Mouse (Mus musculus) MEL (cell line): ENCODE measurements around the gene Pidd1. TPM values are rescaled to one million over a fixed set of nuclear protein-coding genes. Genes with fewer than 3 reads are reported as not detected.

Experiments
- DNase-seq: peaks from one replicate; pipeline ENCODE4 v3.0.0; 2011; ENCODE audit warnings: low read depth, low spot score
- H3K27ac ChIP-seq: 2 replicates; pipeline ENCODE4 v1.5.1; 2012; ENCODE audit warnings: low read depth, mild to moderate bottlenecking, control low read depth, low read length, moderate library complexity; ENCODE audit not compliant: control insufficient read depth
- H3K27me3 ChIP-seq, 2 experiments: fragments of 150-350 bp in 1 of 2; sonication (generic) in 1 of 2; 2 replicates each; pipeline ENCODE4 v1.6.1; 2012; ENCODE audit warnings: low read length in 2 of 2, mild to moderate bottlenecking in 2 of 2, improper control_type of control experiment in 1 of 2, moderate library complexity in 1 of 2; ENCODE audit not compliant: insufficient read depth in 2 of 2, control insufficient read depth in 1 of 2
- H3K36me3 ChIP-seq, 2 experiments: 2 replicates each; pipeline ENCODE4 v1.6.1; 2012 to 2014; ENCODE audit warnings: low read length in 2 of 2, improper control_type of control experiment in 1 of 2, inconsistent platforms in 1 of 2, mild to moderate bottlenecking in 1 of 2; ENCODE audit not compliant: insufficient read depth in 2 of 2, control insufficient read depth in 1 of 2
- H3K4me1 ChIP-seq, 2 experiments: fragments of 150-350 bp in 1 of 2; sonication (generic) in 1 of 2; 2 replicates each; pipeline ENCODE4 v1.6.1; 2012; ENCODE audit warnings: low read length in 2 of 2, improper control_type of control experiment in 1 of 2, mild to moderate bottlenecking in 1 of 2; ENCODE audit not compliant: insufficient read depth in 2 of 2, control insufficient read depth in 1 of 2
- H3K4me3 ChIP-seq, 2 experiments: fragments of 150-350 bp in 1 of 2; sonication (generic) in 1 of 2; 2 replicates each; pipeline ENCODE4 v1.5.1; 2012; ENCODE audit warnings: low read depth in 2 of 2, low read length in 2 of 2, mild to moderate bottlenecking in 2 of 2, moderate library complexity in 2 of 2, control low read depth in 1 of 2, improper control_type of control experiment in 1 of 2; ENCODE audit not compliant: control insufficient read depth in 1 of 2, insufficient read depth in 1 of 2
- H3K79me2 ChIP-seq: 2 replicates; pipeline ENCODE4 v1.6.1; 2012; ENCODE audit warnings: mild to moderate bottlenecking, low read length, moderate library complexity; ENCODE audit not compliant: control insufficient read depth, poor library complexity, insufficient read depth
- H3K9ac ChIP-seq: 2 replicates; pipeline ENCODE4 v1.6.1; 2012; ENCODE audit warnings: low read depth, mild to moderate bottlenecking, control low read depth, low read length, moderate library complexity; ENCODE audit not compliant: control insufficient read depth, poor library complexity, severe bottlenecking
- H3K9me3 ChIP-seq: fragments of 150-350 bp; sonication (generic); replicated peaks from 2 replicates; pipeline ENCODE4 v1.6.1; 2012; ENCODE audit warnings: mild to moderate bottlenecking, low read length, improper control_type of control experiment, moderate library complexity; ENCODE audit not compliant: insufficient read depth
- BHLHE40 ChIP-seq: IDR thresholded peaks from 2 replicates; pipeline ENCODE4 v1.6.1; 2012; ENCODE audit warnings: low read depth, mild to moderate bottlenecking, inconsistent platforms, low read length, improper control_type of control experiment, borderline replicate concordance
- E2F4 ChIP-seq: IDR thresholded peaks from 2 replicates; pipeline ENCODE4 v1.6.1; 2011; ENCODE audit warnings: low read depth, low read length, improper control_type of control experiment, borderline replicate concordance
- EP300 ChIP-seq, 2 experiments: IDR thresholded peaks; 2 replicates each; pipeline ENCODE4 v1.6.1; 2011; ENCODE audit warnings: improper control_type of control experiment in 2 of 2, low read length in 2 of 2, low read depth in 1 of 2, mild to moderate bottlenecking in 1 of 2
- GABPA ChIP-seq: IDR thresholded peaks from 2 replicates; pipeline ENCODE4 v1.6.1; 2012; ENCODE audit warnings: low read depth, mild to moderate bottlenecking, inconsistent platforms, low read length, improper control_type of control experiment, moderate library complexity
- GATA1 ChIP-seq: IDR thresholded peaks from 2 replicates; pipeline ENCODE4 v1.6.1; 2011; ENCODE audit warnings: low read depth, low read length, improper control_type of control experiment
- HCFC1 ChIP-seq: IDR thresholded peaks from 2 replicates; pipeline ENCODE4 v1.6.1; 2012; ENCODE audit warnings: low read depth, mild to moderate bottlenecking, inconsistent platforms, low read length, improper control_type of control experiment, moderate library complexity
- MEF2A ChIP-seq: IDR thresholded peaks from 2 replicates; pipeline ENCODE4 v1.6.1; 2014; ENCODE audit warnings: low read depth, mild to moderate bottlenecking, inconsistent platforms, low read length, improper control_type of control experiment; ENCODE audit not compliant: poor library complexity, insufficient replicate concordance, severe bottlenecking; ENCODE audit errors: extremely low read depth
- MXI1 ChIP-seq: IDR thresholded peaks from 2 replicates; pipeline ENCODE4 v1.6.1; 2011; ENCODE audit warnings: mild to moderate bottlenecking, low read depth, low read length, improper control_type of control experiment
- MYB ChIP-seq: IDR thresholded peaks from 2 replicates; pipeline ENCODE4 v1.6.1; 2011; ENCODE audit warnings: mild to moderate bottlenecking, low read depth, low read length, improper control_type of control experiment
- MYC ChIP-seq: IDR thresholded peaks from 2 replicates; pipeline ENCODE4 v1.6.1; 2011; ENCODE audit warnings: low read depth, mild to moderate bottlenecking, low read length, improper control_type of control experiment, moderate library complexity
- NRF1 ChIP-seq: IDR thresholded peaks from 2 replicates; pipeline ENCODE4 v1.6.1; 2014; ENCODE audit warnings: low read depth, mild to moderate bottlenecking, inconsistent platforms, low read length, improper control_type of control experiment, moderate library complexity; ENCODE audit not compliant: poor library complexity, insufficient read depth, severe bottlenecking
- POLR2AphosphoS2 ChIP-seq: IDR thresholded peaks from 2 replicates; pipeline ENCODE4 v1.6.1; 2011; ENCODE audit warnings: low read length, improper control_type of control experiment
- POLR2AphosphoS5 ChIP-seq: IDR thresholded peaks from 2 replicates; pipeline ENCODE4 v1.6.1; 2012; ENCODE audit warnings: low read depth, borderline replicate concordance, mild to moderate bottlenecking, inconsistent platforms, low read length, moderate library complexity, mixed read lengths
- SMC3 ChIP-seq: IDR thresholded peaks from 2 replicates; pipeline ENCODE4 v1.6.1; 2011; ENCODE audit warnings: low read depth, low read length, improper control_type of control experiment
- TAL1 ChIP-seq: IDR thresholded peaks from 2 replicates; pipeline ENCODE4 v1.6.1; 2012; ENCODE audit warnings: mild to moderate bottlenecking, inconsistent platforms, low read length, moderate library complexity, mixed read lengths
- ZC3H11A ChIP-seq: IDR thresholded peaks from 2 replicates; pipeline ENCODE4 v1.6.1; 2012; ENCODE audit warnings: low read depth, mild to moderate bottlenecking, inconsistent platforms, low read length, improper control_type of control experiment
- ZKSCAN1 ChIP-seq: IDR thresholded peaks from 2 replicates; pipeline ENCODE4 v1.6.1; 2012; ENCODE audit warnings: low read depth, mild to moderate bottlenecking, inconsistent platforms, low read length, improper control_type of control experiment, moderate library complexity
- ZNF384 ChIP-seq: IDR thresholded peaks from 2 replicates; pipeline ENCODE4 v1.6.1; 2012; ENCODE audit warnings: low read depth, mild to moderate bottlenecking, inconsistent platforms, low read length, improper control_type of control experiment
- polyA plus RNA-seq, 2 experiments: library from polyadenylated mRNA; stranded (reverse) in 1 of 2; unstranded in 1 of 2; fragments of >175 nt in 1 of 2; fragments of >200 nt in 1 of 2; gene quantifications; 2 replicates each; pipeline versions ENCODE4 v1.2.1 to v1.2.4; 2012; ENCODE audit warnings: low replicate concordance in 2 of 2, low read depth in 1 of 2; ENCODE audit not compliant: insufficient read length in 2 of 2, insufficient read depth in 1 of 2, missing spikeins in 1 of 2
- total RNA-seq: library from RNA; depleted of rRNA; stranded (reverse); fragments of 300-350 nt; gene quantifications from 2 replicates; pipeline ENCODE4 v1.2.3, GENCODE M21; 2012

Gene Pidd1
- total and polyA plus RNA-seq, 3 experiments: 6.4 to 27.2 TPM; not detected in 1

DNA sequence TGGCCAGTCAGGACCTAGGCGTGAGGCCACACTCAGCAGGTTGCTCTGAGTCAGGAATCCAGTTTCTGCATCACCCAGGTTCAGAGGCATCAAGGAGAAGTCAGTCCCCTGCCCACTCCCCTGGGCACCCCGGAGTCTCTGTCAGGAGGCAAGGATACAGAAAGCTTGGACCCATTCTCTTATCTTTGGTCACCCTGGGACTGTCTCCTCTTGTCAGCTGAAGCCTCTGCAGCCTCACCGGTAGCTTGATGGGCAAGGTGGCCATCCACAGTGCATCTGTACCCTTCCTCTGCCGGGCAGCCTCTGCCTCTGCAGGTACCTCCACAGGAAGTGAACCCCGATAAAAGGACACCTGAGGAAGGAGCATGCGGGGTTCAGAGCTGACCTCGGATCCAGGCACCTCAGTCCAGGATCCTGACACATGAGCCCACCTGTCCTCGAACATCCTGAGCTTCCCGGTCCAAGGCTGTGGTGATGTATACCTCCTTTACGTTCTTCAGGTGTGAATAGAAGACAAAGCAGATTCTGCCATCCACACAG is 4.6 kb downstream of the Pidd1 start:
- DNase-seq: no peak

DNA sequence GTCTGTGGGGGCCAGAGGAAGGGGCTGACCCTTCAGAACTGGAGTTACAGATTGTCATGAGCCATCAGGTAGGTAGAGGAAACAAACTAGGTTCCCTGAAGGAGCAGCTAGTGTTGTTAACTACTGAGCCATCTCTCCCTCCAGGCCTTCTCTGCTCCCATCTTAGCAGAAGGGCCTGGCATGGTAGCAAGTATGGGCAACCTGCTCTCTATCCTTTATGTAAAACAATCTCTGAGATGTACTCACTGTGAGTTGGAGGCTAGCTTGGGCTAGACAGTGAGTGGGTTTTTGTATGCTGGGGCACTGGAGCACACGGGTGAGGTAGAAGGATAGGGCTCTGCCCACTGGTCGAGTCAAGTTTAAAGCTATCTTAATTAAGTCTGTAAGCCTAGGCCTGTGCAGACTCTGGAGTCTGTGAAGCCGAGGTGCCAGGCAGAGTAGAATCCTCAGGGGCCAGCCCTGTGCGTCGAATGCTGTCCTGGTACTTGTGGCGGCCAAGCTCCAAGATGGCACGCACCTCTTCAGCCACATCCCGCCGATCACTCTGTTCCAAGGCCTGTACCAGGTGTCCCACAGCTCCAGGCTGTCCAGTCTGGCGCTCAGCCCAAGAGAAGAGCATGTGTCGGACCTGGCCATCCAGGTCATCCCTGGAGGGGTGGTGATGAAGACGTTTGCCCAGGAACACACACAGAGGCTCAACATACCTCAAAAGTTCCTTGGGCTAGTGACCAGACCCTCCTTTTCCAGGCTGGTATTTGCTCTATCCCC is 5.4 kb downstream of the Pidd1 start:
- Histone ChIP-seq H3K4me1 (peaks cover 4 to 22% of the 10 kb centered on the region in 2 experiments; a peak in 3 of 4 replicates), H3K36me3 (peaks cover 0 to 20% of the 10 kb centered on the region in 2 experiments; a peak in 3 of 4 replicates), H3K79me2 (peaks cover 44% of the 10 kb centered on the region), H3K9me3 (no peaks in the 10 kb centered on the region), H3K4me3 (no peak overlapping the region), H3K9ac (no peak overlapping the region), H3K27me3 (no peaks in the 10 kb centered on the region), H3K27ac (no peak overlapping the region)
- no peak for DNase-seq
- TF ChIP-seq ZC3H11A (no peak), MEF2A (no peak), BHLHE40 (no peak), HCFC1 (no peak), MYC (no peak), TAL1 (no peak), GATA1 (no peak), MXI1 (no peak)

More for the DNA sequence above, 4.6 kb downstream of the Pidd1 start:
- H3K4me3 ChIP-seq: no peak overlapping the region
- peaks cover 0 to 22% of the 10 kb centered on the region in 2 experiments; a peak in 3 of 4 replicates for H3K36me3 ChIP-seq
- no peaks in the 10 kb centered on the region for H3K27me3 ChIP-seq
- peaks cover 4 to 24% of the 10 kb centered on the region in 2 experiments; a peak in 3 of 4 replicates for H3K4me1 ChIP-seq
- peaks cover 48% of the 10 kb centered on the region for H3K79me2 ChIP-seq
- H3K9me3 ChIP-seq: no peaks in the 10 kb centered on the region
- no peak overlapping the region for H3K27ac ChIP-seq
- TF ChIP-seq GABPA (no peak), MEF2A (no peak), E2F4 (no peak), MYC (no peak), POLR2AphosphoS5 (no peak), ZNF384 (no peak), POLR2AphosphoS2 (no peak), NRF1 (no peak), TAL1 (no peak), EP300 (IDR thresholded peaks at IDR 0.05; ENCODE audit: low read depth in 1 of 2, low read length in 2 of 2) (no peak), SMC3 (no peak), MYB (no peak), ZKSCAN1 (no peak)
- no peak overlapping the region for H3K9ac ChIP-seq
